Comparison of ENCODE assay signal across 25 mouse cellular contexts in genomic region chrX:120618460-120618859, GRCm38 (mm10).
DNase-seq lines count a peak whose midpoint lies in the region; ATAC-seq and TF ChIP-seq lines count a peak whose summit lies in the region.
"Had no signal": no experiment of that assay in that cellular context is flagged by ENCODE, and none has a peak within 500 bp of the region (broad histone marks: within the 10 kb centered on the region; RNA-seq: fewer than 3 reads in every experiment).

No protein-coding gene starts in this region.

- ATAC-seq in kidney, postnatal 0 days (replicated peaks; ENCODE audit: low FRiP score, low read depth), result no peak
- ATAC-seq in midbrain, embryonic 14.5 days (ENCODE audit: low FRiP score, low TSS enrichment), result no peak
- ATAC-seq in midbrain, embryonic 13.5 days, result no peak
- no peak for ATAC-seq in stomach, postnatal 0 days (ENCODE audit: low FRiP score, low TSS enrichment)
- ATAC-seq: forebrain, embryonic 16.5 days; hindbrain, postnatal 0 days had no signal

- TF ChIP-seq CTCF in kidney, postnatal 0 days (IDR thresholded peaks at IDR 0.05; ENCODE audit: low read depth), result peak; percentile 38
- TF ChIP-seq CTCF in MEL (IDR thresholded peaks at IDR 0.05 in 2 of 3, conservative IDR thresholded peaks at IDR 0.05 in 1 of 3; ENCODE audit: control insufficient read depth in 1 of 3, insufficient read depth in 1 of 3, low read depth in 2 of 3, low read length in 3 of 3, poor library complexity in 1 of 3, severe bottlenecking in 1 of 3), result peak in 2 of 3 experiments; percentile 16 to 54; a peak in 2 of 6 replicates
- peak; percentile 19; the same call in 1 of the 2 replicates for TF ChIP-seq CTCF in stomach, postnatal 0 days (IDR thresholded peaks at IDR 0.05; ENCODE audit: low read depth)

- no peak for DNase-seq in kidney, postnatal 0 days (ENCODE audit: low spot score)
- no peak for DNase-seq in kidney, adult 9 months
- DNase-seq in midbrain, embryonic 14.5 days, result peak; percentile 2
- DNase-seq in MEL (ENCODE audit: low read depth, low spot score), result peak; percentile 41
- no peak for DNase-seq in stomach, postnatal 0 days (ENCODE audit: low spot score)
- DNase-seq in heart, embryonic 10.5 days (ENCODE audit: low spot score), result no peak
- no peak for DNase-seq in layer of hippocampus, postnatal 14 days (ENCODE audit: low spot score in 2 of 2)
- DNase-seq: adrenal gland, adult 2 months; adrenal gland, postnatal 25 days; cerebellum, adult 8-10 months; cerebellum, postnatal 14 days; embryo, embryonic 11 days; gastrocnemius, postnatal 10 days; heart, adult 18-20 months; heart, postnatal 14 days had no signal

- no peak overlapping the region for H3K27ac ChIP-seq in kidney, postnatal 0 days
- no peak overlapping the region for H3K27ac ChIP-seq in midbrain, embryonic 14.5 days (replicated peaks; ENCODE audit: low read depth, low read length)
- H3K27ac ChIP-seq in midbrain, embryonic 13.5 days, result no peak overlapping the region
- H3K27ac ChIP-seq in MEL (ENCODE audit: control insufficient read depth, low read depth, low read length), result no peak overlapping the region
- no peak overlapping the region for H3K27ac ChIP-seq in stomach, postnatal 0 days (replicated peaks)
- no peak overlapping the region for H3K27ac ChIP-seq in heart, embryonic 10.5 days
- H3K27ac ChIP-seq: embryonic facial prominence, embryonic 15.5 days; forebrain, embryonic 12.5 days; heart, embryonic 15.5 days; hindbrain, embryonic 13.5 days; hindbrain, postnatal 0 days had no signal

- no peak for TF ChIP-seq POLR2A in MEL (IDR thresholded peaks at IDR 0.05; ENCODE audit: control insufficient read depth in 1 of 2, insufficient read depth in 1 of 2, low read depth in 1 of 2, low read length in 2 of 2, poor library complexity in 1 of 2)

- no peak overlapping the region for H3K9ac ChIP-seq in kidney, postnatal 0 days (ENCODE audit: low read depth, low read length)
- H3K9ac ChIP-seq in midbrain, embryonic 14.5 days (replicated peaks; ENCODE audit: low read length), result no peak overlapping the region
- H3K9ac ChIP-seq in midbrain, embryonic 13.5 days (replicated peaks), result no peak overlapping the region
- H3K9ac ChIP-seq in MEL (ENCODE audit: control insufficient read depth, low read depth, low read length, poor library complexity, severe bottlenecking), result no peak overlapping the region
- no peak overlapping the region for H3K9ac ChIP-seq in stomach, postnatal 0 days (ENCODE audit: low read length)
- H3K9ac ChIP-seq: embryonic facial prominence, embryonic 15.5 days; forebrain, embryonic 12.5 days; heart, embryonic 15.5 days; hindbrain, embryonic 13.5 days had no signal

- H3K36me3 ChIP-seq in kidney, postnatal 0 days (ENCODE audit: insufficient read depth, low read length), result no peaks in the 10 kb centered on the region
- H3K36me3 ChIP-seq in midbrain, embryonic 14.5 days (ENCODE audit: control insufficient read depth, insufficient read depth, low read length), result no peaks in the 10 kb centered on the region
- H3K36me3 ChIP-seq in midbrain, embryonic 13.5 days, result no peaks in the 10 kb centered on the region
- H3K36me3 ChIP-seq in MEL (ENCODE audit: control insufficient read depth in 1 of 2, insufficient read depth in 2 of 2, low read length in 2 of 2), result no peaks in the 10 kb centered on the region
- H3K36me3 ChIP-seq in stomach, postnatal 0 days (ENCODE audit: control insufficient read depth, insufficient read depth, low read length), result no peaks in the 10 kb centered on the region
- H3K36me3 ChIP-seq in heart, embryonic 10.5 days, result no peaks in the 10 kb centered on the region
- H3K36me3 ChIP-seq: embryonic facial prominence, embryonic 15.5 days; forebrain, embryonic 12.5 days; G1E; heart, embryonic 15.5 days; hindbrain, embryonic 13.5 days had no signal

- peak; percentile 78 for TF ChIP-seq RAD21 in MEL (IDR thresholded peaks at IDR 0.05; ENCODE audit: low read depth, low read length)

- TF ChIP-seq EP300 in MEL (IDR thresholded peaks at IDR 0.05; ENCODE audit: low read depth in 1 of 2, low read length in 2 of 2), result no peak
- no peak for TF ChIP-seq EP300 in stomach, postnatal 0 days (optimal IDR thresholded peaks at IDR 0.05)

- no peak overlapping the region for H3K4me3 ChIP-seq in kidney, postnatal 0 days (replicated peaks; ENCODE audit: low read depth, low read length)
- H3K4me3 ChIP-seq in midbrain, embryonic 14.5 days (replicated peaks; ENCODE audit: low read depth, low read length), result no peak overlapping the region
- H3K4me3 ChIP-seq in midbrain, embryonic 13.5 days (replicated peaks), result no peak overlapping the region
- no peak overlapping the region for H3K4me3 ChIP-seq in MEL (ENCODE audit: control insufficient read depth in 1 of 2, insufficient read depth in 1 of 2, low read depth in 2 of 2, low read length in 2 of 2)
- no peak overlapping the region for H3K4me3 ChIP-seq in stomach, postnatal 0 days (ENCODE audit: low read depth, low read length)
- no peak overlapping the region for H3K4me3 ChIP-seq in heart, embryonic 10.5 days
- H3K4me3 ChIP-seq: embryonic facial prominence, embryonic 15.5 days; erythroblast, embryonic 14.5 days; forebrain, embryonic 12.5 days; heart, embryonic 15.5 days; hindbrain, embryonic 13.5 days had no signal

- H3K79me2 ChIP-seq in MEL (ENCODE audit: control insufficient read depth, insufficient read depth, low read length, poor library complexity), result no peaks in the 10 kb centered on the region

- WGBS in kidney, postnatal 0 days, result 53% methylated on average over 4 of the region's 4 CpGs
- WGBS in midbrain, embryonic 14.5 days, result 62% methylated on average over 4 of the region's 4 CpGs
- WGBS in midbrain, embryonic 13.5 days, result 56% methylated on average over 4 of the region's 4 CpGs
- WGBS in stomach, postnatal 0 days, result 61% methylated on average over 4 of the region's 4 CpGs
- 54% methylated on average over 4 of the region's 4 CpGs for WGBS in heart, embryonic 10.5 days

- H3K9me3 ChIP-seq in kidney, postnatal 0 days (replicated peaks; ENCODE audit: low read length), result no peaks in the 10 kb centered on the region
- no peaks in the 10 kb centered on the region for H3K9me3 ChIP-seq in midbrain, embryonic 14.5 days (ENCODE audit: control insufficient read depth, low read length)
- no peaks in the 10 kb centered on the region for H3K9me3 ChIP-seq in midbrain, embryonic 13.5 days
- H3K9me3 ChIP-seq in MEL (replicated peaks; ENCODE audit: insufficient read depth, low read length), result no peaks in the 10 kb centered on the region
- H3K9me3 ChIP-seq in stomach, postnatal 0 days (ENCODE audit: control insufficient read depth, low read length), result no peaks in the 10 kb centered on the region
- no peaks in the 10 kb centered on the region for H3K9me3 ChIP-seq in heart, embryonic 10.5 days
- H3K9me3 ChIP-seq: embryonic facial prominence, embryonic 15.5 days; forebrain, embryonic 12.5 days; G1E; heart, embryonic 15.5 days; hindbrain, embryonic 13.5 days had no signal

- H3K27me3 ChIP-seq in kidney, postnatal 0 days (ENCODE audit: insufficient read depth, low read length), result no peaks in the 10 kb centered on the region
- H3K27me3 ChIP-seq in midbrain, embryonic 14.5 days (ENCODE audit: control insufficient read depth, insufficient read depth, low read length), result no peaks in the 10 kb centered on the region
- H3K27me3 ChIP-seq in midbrain, embryonic 13.5 days, result no peaks in the 10 kb centered on the region
- H3K27me3 ChIP-seq in MEL (ENCODE audit: control insufficient read depth in 1 of 2, insufficient read depth in 2 of 2, low read length in 2 of 2), result no peaks in the 10 kb centered on the region
- H3K27me3 ChIP-seq in stomach, postnatal 0 days (ENCODE audit: control insufficient read depth, insufficient read depth, low read length), result no peaks in the 10 kb centered on the region
- no peaks in the 10 kb centered on the region for H3K27me3 ChIP-seq in heart, embryonic 10.5 days (ENCODE audit: insufficient read depth, poor library complexity, severe bottlenecking)
- H3K27me3 ChIP-seq: embryonic facial prominence, embryonic 15.5 days; forebrain, embryonic 12.5 days; heart, embryonic 15.5 days; hindbrain, embryonic 13.5 days had no signal

- no peaks in the 10 kb centered on the region for H3K4me1 ChIP-seq in kidney, postnatal 0 days (replicated peaks; ENCODE audit: insufficient read depth, low read length)
- H3K4me1 ChIP-seq in midbrain, embryonic 14.5 days (ENCODE audit: control insufficient read depth, insufficient read depth, low read length), result no peaks in the 10 kb centered on the region
- no peaks in the 10 kb centered on the region for H3K4me1 ChIP-seq in midbrain, embryonic 13.5 days (replicated peaks)
- H3K4me1 ChIP-seq in MEL (ENCODE audit: control insufficient read depth in 1 of 2, insufficient read depth in 2 of 2, low read length in 2 of 2), result no peaks in the 10 kb centered on the region
- H3K4me1 ChIP-seq in stomach, postnatal 0 days (replicated peaks; ENCODE audit: control insufficient read depth, insufficient read depth), result no peaks in the 10 kb centered on the region
- no peaks in the 10 kb centered on the region for H3K4me1 ChIP-seq in heart, embryonic 10.5 days
- H3K4me1 ChIP-seq: embryonic facial prominence, embryonic 15.5 days; forebrain, embryonic 12.5 days; heart, embryonic 15.5 days; hindbrain, embryonic 13.5 days had no signal

- H3K4me2 ChIP-seq in kidney, postnatal 0 days (ENCODE audit: low read length), result no peak overlapping the region
- no peak overlapping the region for H3K4me2 ChIP-seq in midbrain, embryonic 14.5 days (ENCODE audit: low read length)
- H3K4me2 ChIP-seq in midbrain, embryonic 13.5 days (replicated peaks), result no peak overlapping the region
- no peak overlapping the region for H3K4me2 ChIP-seq in stomach, postnatal 0 days (replicated peaks; ENCODE audit: low read depth)
- H3K4me2 ChIP-seq: embryonic facial prominence, embryonic 15.5 days; forebrain, embryonic 12.5 days; heart, embryonic 11.5 days; heart, embryonic 15.5 days; hindbrain, embryonic 13.5 days had no signal

TF ChIP-seq in MEL, 35 proteins besides CTCF, POLR2A, EP300 and RAD21:
- TF ChIP-seq NELFE (IDR thresholded peaks at IDR 0.05; ENCODE audit: low read depth, low read length), result no peak
- TF ChIP-seq ZC3H11A (IDR thresholded peaks at IDR 0.05; ENCODE audit: low read depth, low read length), result peak; percentile 56; the same call in 1 of the 2 replicates
- TF ChIP-seq SMC3 (IDR thresholded peaks at IDR 0.05; ENCODE audit: low read depth, low read length), result peak; percentile 69
- no peak for TF ChIP-seq KAT2A (conservative IDR thresholded peaks at IDR 0.05; ENCODE audit: low read depth, low read length)

Comparison
In these comparisons a context has a peak if more than half of its experiments do, and no peak if none do; other contexts are left out.
1. DNase-seq: peak in midbrain, embryonic 14.5 days (single experiment) and MEL (single experiment); none in kidney, postnatal 0 days (single experiment), kidney, adult 9 months (single experiment), stomach, postnatal 0 days (single experiment), heart, embryonic 10.5 days (single experiment) and layer of hippocampus, postnatal 14 days (0 of 2).
2. Peak in every context shown above with its lines, with median percentiles within 50 percentile points of each other: CTCF ChIP-seq.